Mouse (Mus musculus) activated CD4-positive, CD25-positive, alpha-beta regulatory T cell, adult 9 weeks (primary cell): ENCODE data around the gene Gmds. TPM values are rescaled to one million over a fixed set of nuclear protein-coding genes. Genes with fewer than 3 reads are reported as not detected.

ENCODE experiments used
- polyA plus RNA-seq: library from polyadenylated mRNA; unstranded; fragments of 100-300 nt; shearing (Covaris generic); gene quantifications from one replicate; pipeline ENCODE4 v1.2.1, GENCODE M21; 2017

Gene Gmds
- polyA plus RNA-seq: 14.5 TPM

DNA sequence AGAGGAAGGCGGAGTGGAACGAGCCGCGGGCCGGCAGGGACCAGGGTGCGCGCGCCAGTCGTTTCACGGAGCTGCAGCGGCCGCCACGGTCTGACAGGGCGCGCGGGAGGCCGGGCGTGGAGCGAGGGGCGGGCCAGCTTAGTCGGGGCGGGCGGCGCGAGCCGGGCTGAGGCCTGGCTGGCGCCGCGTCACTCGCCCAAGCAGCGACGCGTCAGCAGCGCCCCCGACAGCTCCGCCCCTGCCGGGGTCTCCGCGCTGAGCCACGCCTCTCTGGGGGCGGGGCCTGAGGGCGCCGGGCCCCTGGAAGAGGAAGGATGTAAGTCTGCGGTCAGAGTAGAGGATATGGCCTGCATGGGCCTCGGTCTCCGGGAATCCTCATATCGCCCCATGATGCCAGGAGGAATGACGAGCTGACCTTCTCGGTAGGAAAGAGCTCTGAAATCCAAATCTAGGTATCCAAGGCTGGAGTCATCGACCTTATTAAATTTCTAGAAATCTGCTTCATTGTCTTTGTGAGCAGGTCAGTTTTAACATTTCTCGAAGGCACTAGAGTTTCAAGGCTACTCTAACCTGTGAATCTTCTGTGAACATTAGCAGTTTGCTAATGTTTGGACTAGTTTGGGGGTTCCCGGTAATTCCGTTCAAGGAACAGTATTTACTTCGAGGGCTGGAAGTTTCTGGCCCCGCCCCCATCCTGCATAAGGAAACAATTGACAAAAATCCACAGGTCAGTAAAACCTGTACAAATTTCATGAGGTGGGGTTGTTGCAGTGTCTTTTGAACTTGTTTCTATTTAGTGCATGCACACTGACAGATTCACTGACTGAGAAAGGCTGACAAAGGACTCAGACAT, at the start of gene Gmds:
Gene Gmds, minus strand, starts transcription at position 228 of the 853 bp plus-strand sequence.

DNA sequence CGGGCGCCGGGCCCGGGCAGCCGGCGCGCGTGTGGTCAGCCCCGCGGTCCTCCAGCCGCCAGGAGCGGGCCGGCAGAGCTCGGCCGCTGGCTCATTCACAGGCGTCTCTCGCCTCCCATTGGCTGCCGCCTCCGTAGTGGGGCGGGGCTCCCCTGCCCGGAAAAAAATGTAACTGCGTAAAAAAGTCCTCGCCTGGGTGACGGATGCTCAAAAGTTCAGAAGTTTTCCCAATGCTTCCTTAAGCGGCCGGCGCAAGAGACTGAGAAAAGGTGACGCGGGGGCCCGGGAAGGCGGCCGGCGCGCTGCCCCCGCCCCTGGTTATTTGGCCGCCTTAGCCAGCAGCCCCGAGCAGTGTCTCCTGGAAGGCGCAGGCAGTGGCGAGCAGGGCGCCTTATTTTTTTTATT, 532.1 kb downstream of the Gmds start, which contains the start of gene Foxc1:
Gene Foxc1, plus strand, starts transcription at position 206 of the 405 bp plus-strand sequence.

